Mouse (Mus musculus) forebrain, embryonic 13.5 days (tissue): Measurements from ENCODE around the gene Trim25. TPM values are rescaled to one million over a fixed set of nuclear protein-coding genes. Genes with fewer than 3 reads are reported as not detected.
"Not testable (repeated sequence)": the region's sequence is repeated elsewhere in the genome, so short reads cannot be mapped to it uniquely, and the experiment has no call there.

Experiments
- ATAC-seq: fragments of 200-750 bp; cut with Nextera tagmentation; 2 replicates; pipeline ENCODE4 v1.8.0; 2017
- H3K27ac ChIP-seq: fragments of 300-500 bp; sonication (generic); 2 replicates; pipeline ENCODE4 v1.5.1; 2015; ENCODE audit warnings: inconsistent platforms, mild to moderate bottlenecking, moderate library complexity
- H3K27me3 ChIP-seq: fragments of 300-500 bp; sonication (generic); 2 replicates; pipeline ENCODE4 v1.6.1; 2015; ENCODE audit warnings: mild to moderate bottlenecking, inconsistent platforms
- H3K36me3 ChIP-seq: fragments of 300-500 bp; sonication (generic); 2 replicates; pipeline ENCODE4 v1.6.1; 2015; ENCODE audit warnings: mild to moderate bottlenecking, inconsistent platforms; ENCODE audit not compliant: poor library complexity, severe bottlenecking
- H3K4me1 ChIP-seq: fragments of 300-500 bp; sonication (generic); 2 replicates; pipeline ENCODE4 v1.6.1; 2015; ENCODE audit warnings: inconsistent platforms
- H3K4me2 ChIP-seq: fragments of 300-500 bp; sonication (generic); 2 replicates; pipeline ENCODE4 v1.6.1; 2015; ENCODE audit warnings: inconsistent platforms, mild to moderate bottlenecking, moderate library complexity
- H3K4me3 ChIP-seq: fragments of 300-500 bp; sonication (generic); 2 replicates; pipeline ENCODE4 v1.5.1; 2015; ENCODE audit warnings: mild to moderate bottlenecking, inconsistent platforms
- H3K9ac ChIP-seq: fragments of 300-500 bp; sonication (generic); 2 replicates; pipeline ENCODE4 v1.6.1; 2015; ENCODE audit warnings: mild to moderate bottlenecking, inconsistent platforms
- H3K9me3 ChIP-seq: fragments of 300-500 bp; sonication (generic); replicated peaks from 2 replicates; pipeline ENCODE4 v1.6.1; 2016; ENCODE audit warnings: inconsistent platforms
- WGBS: fragments of 180-500 bp; shearing (Covaris S2); methylation state at CpG from one replicate; pipeline ENCODE4 v1.1.7; 2015; 5-methylcytosine and 5-hydroxymethylcytosine counted together
- polyA plus RNA-seq: library from polyadenylated mRNA; unstranded; fragments of >200 nt; fragmentation: Nextera tagmentation; extraction: Ambion mirVana; gene quantifications from 2 replicates; pipeline ENCODE4 v1.2.1, GENCODE M21; 2015

Gene Trim25
- polyA plus RNA-seq, 1 experiment from 2014 or later = 2.4 TPM

- Histone ChIP-seq H3K4me1 (peaks cover 11% of the 10 kb centered on the region; the same call in 1 of the 2 replicates), H3K27me3 (peaks cover 21% of the 10 kb centered on the region)
- WGBS = 90% methylated on average over 5 of the region's 5 CpGs
- H3K4me2 ChIP-seq, H3K27ac ChIP-seq, H3K9ac ChIP-seq, H3K36me3 ChIP-seq, ATAC-seq, H3K9me3 ChIP-seq, H3K4me3 ChIP-seq: not testable (repeated sequence)
Measured at GRCm38 (mm10) chr11:88997343-88997742, 1.8 kb upstream of the Trim25 start.

- Histone ChIP-seq H3K4me2 (no peak overlapping the region), H3K4me3 (no peak overlapping the region), H3K27ac (no peak overlapping the region), H3K9me3 (no peaks in the 10 kb centered on the region), H3K36me3 (no peaks in the 10 kb centered on the region), H3K27me3 (peaks cover 21% of the 10 kb centered on the region), H3K4me1 (peaks cover 11% of the 10 kb centered on the region; the same call in 1 of the 2 replicates), H3K9ac (no peak overlapping the region)
- ATAC-seq = no peak
- WGBS = 7% methylated on average over 3 of the region's 3 CpGs
Measured at GRCm38 (mm10) chr11:88998406-88998805, 770 bp upstream of the Trim25 start.

GRCm38 (mm10) chr11:88999723-89000526 lies 749 bp downstream of the Trim25 start:
- no peak for ATAC-seq
- peak overlapping the region; percentile 49; the same call in 1 of the 2 replicates for H3K9ac ChIP-seq
- no peaks in the 10 kb centered on the region for H3K9me3 ChIP-seq
- peaks cover 21% of the 10 kb centered on the region for H3K27me3 ChIP-seq
- no peak overlapping the region for H3K27ac ChIP-seq
- peak overlapping the region; percentile 57 for H3K4me2 ChIP-seq
- peaks cover 11% of the 10 kb centered on the region; the same call in 1 of the 2 replicates for H3K4me1 ChIP-seq
- peak overlapping the region; percentile 44 for H3K4me3 ChIP-seq
- H3K36me3 ChIP-seq = no peaks in the 10 kb centered on the region
- 25% methylated on average over 33 of the region's 33 CpGs for WGBS

- no peaks in the 10 kb centered on the region for H3K9me3 ChIP-seq
Measured at GRCm38 (mm10) chr11:89000527-89000819, 1.3 kb downstream of the Trim25 start.

GRCm38 (mm10) chr11:89001569-89001968 lies 2.4 kb downstream of the Trim25 start:
- Histone ChIP-seq H3K4me1 (peaks cover 11% of the 10 kb centered on the region; the same call in 1 of the 2 replicates), H3K9me3 (no peaks in the 10 kb centered on the region), H3K27ac (no peak overlapping the region), H3K36me3 (no peaks in the 10 kb centered on the region), H3K4me3 (no peak overlapping the region), H3K4me2 (no peak overlapping the region), H3K27me3 (peaks cover 21% of the 10 kb centered on the region), H3K9ac (no peak overlapping the region)
- WGBS = 94% methylated on average over 7 of the region's 7 CpGs
- no peak for ATAC-seq

More at GRCm38 (mm10) chr11:89000527-89000819, 1.3 kb downstream of the Trim25 start:
- no peak for ATAC-seq
- peaks cover 21% of the 10 kb centered on the region for H3K27me3 ChIP-seq
- H3K27ac ChIP-seq = no peak overlapping the region
- H3K9ac ChIP-seq = no peak overlapping the region
- no peak overlapping the region for H3K4me2 ChIP-seq
- no peaks in the 10 kb centered on the region for H3K36me3 ChIP-seq
- no peak overlapping the region for H3K4me3 ChIP-seq
- H3K4me1 ChIP-seq = peaks cover 11% of the 10 kb centered on the region; the same call in 1 of the 2 replicates

GRCm38 (mm10) chr11:89002068-89002467 lies 2.9 kb downstream of the Trim25 start:
- Histone ChIP-seq H3K4me3 (no peak overlapping the region), H3K4me2 (no peak overlapping the region), H3K36me3 (no peaks in the 10 kb centered on the region), H3K4me1 (peaks cover 11% of the 10 kb centered on the region; the same call in 1 of the 2 replicates), H3K27ac (no peak overlapping the region), H3K27me3 (peaks cover 21% of the 10 kb centered on the region), H3K9me3 (no peaks in the 10 kb centered on the region), H3K9ac (no peak overlapping the region)
- 86% methylated on average over 5 of the region's 5 CpGs for WGBS
- no peak for ATAC-seq

- 82% methylated on average over 5 of the region's 5 CpGs for WGBS
- Histone ChIP-seq H3K27ac (no peak overlapping the region), H3K4me2 (no peak overlapping the region), H3K9me3 (no peaks in the 10 kb centered on the region), H3K27me3 (peaks cover 21% of the 10 kb centered on the region), H3K4me3 (no peak overlapping the region), H3K36me3 (no peaks in the 10 kb centered on the region), H3K4me1 (peaks cover 11% of the 10 kb centered on the region; the same call in 1 of the 2 replicates), H3K9ac (no peak overlapping the region)
- ATAC-seq = no peak
Measured at GRCm38 (mm10) chr11:89002621-89003020, 3.4 kb downstream of the Trim25 start.

GRCm38 (mm10) chr11:89003078-89003477 lies 3.9 kb downstream of the Trim25 start:
- Histone ChIP-seq H3K4me1 (peaks cover 11% of the 10 kb centered on the region; the same call in 1 of the 2 replicates), H3K9ac (no peak overlapping the region), H3K27ac (no peak overlapping the region), H3K4me3 (no peak overlapping the region), H3K27me3 (peaks cover 21% of the 10 kb centered on the region), H3K9me3 (no peaks in the 10 kb centered on the region), H3K36me3 (no peaks in the 10 kb centered on the region), H3K4me2 (no peak overlapping the region)
- 66% methylated on average over 6 of the region's 6 CpGs for WGBS
- ATAC-seq = no peak

- Histone ChIP-seq H3K9ac (no peak overlapping the region), H3K9me3 (no peaks in the 10 kb centered on the region), H3K4me2 (no peak overlapping the region), H3K4me3 (no peak overlapping the region), H3K27me3 (peaks cover 19% of the 10 kb centered on the region), H3K4me1 (peaks cover 10% of the 10 kb centered on the region; the same call in 1 of the 2 replicates), H3K27ac (no peak overlapping the region), H3K36me3 (no peaks in the 10 kb centered on the region)
- ATAC-seq = no peak
- 83% methylated on average over 4 of the region's 4 CpGs for WGBS
Measured at GRCm38 (mm10) chr11:89003726-89004125, 4.5 kb downstream of the Trim25 start.

GRCm38 (mm10) chr11:89005473-89005872 lies 6.3 kb downstream of the Trim25 start:
- Histone ChIP-seq H3K27me3 (peaks cover 2% of the 10 kb centered on the region; the same call in 1 of the 2 replicates), H3K4me2 (no peak overlapping the region), H3K27ac (no peak overlapping the region), H3K9me3 (no peaks in the 10 kb centered on the region), H3K9ac (no peak overlapping the region), H3K36me3 (no peaks in the 10 kb centered on the region), H3K4me1 (no peaks in the 10 kb centered on the region), H3K4me3 (no peak overlapping the region)
- 91% methylated on average over 5 of the region's 5 CpGs for WGBS
- ATAC-seq = no peak

- H3K27me3 ChIP-seq = no peaks in the 10 kb centered on the region
- no peak overlapping the region for H3K4me2 ChIP-seq
- no peak overlapping the region for H3K9ac ChIP-seq
- no peak for ATAC-seq
- H3K4me1 ChIP-seq = no peaks in the 10 kb centered on the region
- H3K36me3 ChIP-seq = no peaks in the 10 kb centered on the region
- H3K4me3 ChIP-seq = no peak overlapping the region
- H3K9me3 ChIP-seq = no peaks in the 10 kb centered on the region
- H3K27ac ChIP-seq = no peak overlapping the region
Measured at GRCm38 (mm10) chr11:89006404-89006803, 7.2 kb downstream of the Trim25 start.

GRCm38 (mm10) chr11:89007582-89007981 lies 8.4 kb downstream of the Trim25 start:
- H3K27ac ChIP-seq = no peak overlapping the region
- WGBS = 86% methylated on average over 3 of the region's 3 CpGs
- H3K27me3 ChIP-seq = no peaks in the 10 kb centered on the region
- H3K4me1 ChIP-seq = no peaks in the 10 kb centered on the region
- H3K9me3 ChIP-seq = no peaks in the 10 kb centered on the region
- H3K9ac ChIP-seq = no peak overlapping the region
- H3K4me3 ChIP-seq = no peak overlapping the region
- H3K36me3 ChIP-seq = no peaks in the 10 kb centered on the region
- no peak overlapping the region for H3K4me2 ChIP-seq
- ATAC-seq = no peak

- H3K27ac ChIP-seq = no peak overlapping the region
- no peak for ATAC-seq
- no peak overlapping the region for H3K9ac ChIP-seq
- H3K4me3 ChIP-seq = no peak overlapping the region
- no peaks in the 10 kb centered on the region for H3K36me3 ChIP-seq
- no peaks in the 10 kb centered on the region for H3K4me1 ChIP-seq
- H3K9me3 ChIP-seq = no peaks in the 10 kb centered on the region
- 88% methylated on average over 9 of the region's 9 CpGs for whole genome bisulfite sequencing
- no peaks in the 10 kb centered on the region for H3K27me3 ChIP-seq
- no peak overlapping the region for H3K4me2 ChIP-seq
Measured at GRCm38 (mm10) chr11:89009066-89009465, 9.9 kb downstream of the Trim25 start.
